Mouse (Mus musculus) thymus, adult 18-20 months (tissue): ENCODE data around the gene Ppp1r16b.

ENCODE experiments used
- DNase-seq, 2 experiments: peaks; one replicate each; pipeline ENCODE4 v3.0.0; 2022; ENCODE audit warnings: mixed read lengths in 2 of 2

Ppp1r16b gene

DNA sequence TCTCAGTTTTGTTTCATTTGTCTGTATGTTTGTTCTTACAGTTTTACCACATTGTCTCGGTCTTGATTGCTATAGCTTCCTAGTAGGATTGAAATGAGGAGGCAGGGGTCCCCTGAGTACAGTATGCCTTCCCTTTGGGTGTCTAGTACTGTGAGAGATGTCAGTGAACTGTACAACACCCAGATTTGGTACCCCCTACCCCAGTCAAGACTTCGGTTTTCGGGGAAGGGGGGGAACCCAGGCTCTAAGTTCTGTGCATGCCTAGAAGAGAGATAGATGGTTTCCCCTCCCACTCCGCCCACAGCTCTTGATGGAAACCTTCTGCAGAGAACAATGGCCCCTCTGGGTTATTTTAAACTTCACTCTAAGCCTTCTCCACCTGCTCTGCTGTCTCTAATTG is at the start of gene Ppp1r16b:
Ppp1r16b (plus strand) TSS at position 301 of the 400 bp plus-strand sequence.
- DNase-seq: no peak

GRCm38 (mm10) chr2:158615702-158616101 is 49.5 kb upstream of the Ppp1r16b start:
- no peak for DNase-seq

DNA sequence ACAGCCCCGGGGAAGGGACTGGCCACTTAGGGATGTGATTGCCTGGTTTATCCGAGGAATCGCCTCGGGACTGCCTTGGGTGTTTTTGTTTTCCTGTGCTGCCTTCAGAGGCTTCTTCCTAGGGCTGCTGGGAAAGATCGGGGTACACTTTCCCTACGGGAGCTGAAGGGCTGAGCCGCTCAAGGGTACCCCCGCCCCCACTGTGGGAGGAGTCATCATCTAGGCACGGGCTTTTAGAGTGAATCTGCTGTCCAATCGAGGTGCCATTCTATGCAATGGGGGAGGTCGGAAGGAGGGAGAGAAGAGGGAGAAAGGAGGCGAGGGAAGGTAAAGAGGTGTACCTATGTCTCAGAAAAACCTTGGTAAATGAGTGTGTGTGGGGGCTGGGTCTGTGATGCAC is 48.9 kb upstream of the Ppp1r16b start:
- no peak for DNase-seq

GRCm38 (mm10) chr2:158616790-158617189 is 48.4 kb upstream of the Ppp1r16b start:
- DNase-seq: no peak

DNA sequence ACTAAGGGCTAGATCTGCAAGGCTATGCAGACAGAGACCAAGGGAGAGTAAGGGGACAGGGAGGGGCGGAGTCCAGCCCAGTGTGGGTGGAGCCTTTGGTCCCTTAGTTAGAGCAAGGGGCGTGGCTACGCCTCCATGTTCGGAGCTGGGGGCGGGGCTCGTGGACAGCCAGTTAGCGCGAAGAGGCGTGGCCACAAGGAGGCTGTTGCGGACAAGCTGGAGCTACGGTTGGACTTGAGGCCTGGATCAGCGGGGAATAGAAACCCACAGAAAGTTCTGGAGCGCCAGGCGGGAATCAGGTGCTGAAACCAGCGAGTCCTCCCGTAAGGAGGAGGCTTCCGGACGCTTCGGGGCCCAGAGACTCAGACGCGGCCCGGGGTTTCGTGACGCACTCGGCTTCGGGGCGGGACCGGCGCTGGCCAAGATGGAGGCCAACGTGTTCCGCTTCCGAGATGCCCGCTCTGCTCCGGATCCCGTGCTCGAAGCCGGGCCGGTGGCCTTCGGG is 40.4 kb upstream of the Ppp1r16b start, which contains the start of gene Actr5:
Actr5 (plus strand) TSS at position 171 of the 505 bp plus-strand sequence.
- DNase-seq: peak; percentile 84 to 87

DNA sequence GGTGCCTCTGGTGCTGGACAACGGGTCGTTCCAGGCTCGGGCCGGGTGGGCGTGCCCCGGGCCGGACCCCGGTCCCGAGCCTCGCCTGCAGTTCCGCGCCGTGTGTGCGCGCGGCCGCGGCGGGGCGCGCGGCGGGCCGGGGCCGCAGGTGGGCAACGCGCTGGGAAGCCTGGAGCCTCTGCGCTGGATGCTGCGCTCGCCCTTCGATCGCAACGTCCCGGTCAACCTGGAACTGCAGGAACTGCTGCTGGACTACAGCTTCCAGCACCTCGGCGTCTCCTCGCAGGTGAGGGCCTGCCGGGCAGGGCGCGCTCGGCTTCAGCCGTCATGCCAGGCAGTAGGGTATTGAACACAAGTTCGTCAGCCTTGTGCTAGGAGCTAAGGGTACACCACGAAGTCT is 40.0 kb upstream of the Ppp1r16b start:
- no peak for DNase-seq

DNA sequence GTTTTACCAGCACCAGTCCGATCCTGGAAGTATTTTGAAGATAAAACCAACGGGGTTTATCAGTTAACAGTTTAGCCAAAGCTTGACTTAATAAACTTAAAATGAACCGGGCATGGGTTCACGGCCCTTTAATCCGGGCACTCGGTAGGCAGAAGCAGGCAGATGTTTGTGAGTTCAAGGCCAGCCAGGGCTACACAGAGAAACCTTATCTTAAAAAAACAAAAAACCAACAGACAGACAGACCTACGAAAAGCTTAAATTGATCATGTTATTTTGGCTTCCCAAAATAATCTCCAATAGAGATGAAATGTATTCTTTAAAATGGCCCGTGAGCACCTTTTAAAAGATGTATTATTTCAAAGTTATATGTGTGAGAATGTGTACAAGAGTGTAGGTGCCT is 39.5 kb upstream of the Ppp1r16b start:
- DNase-seq: no peak

GRCm38 (mm10) chr2:158628858-158629257 is 36.3 kb upstream of the Ppp1r16b start:
- DNase-seq: no peak

GRCm38 (mm10) chr2:158629414-158629813 is 35.8 kb upstream of the Ppp1r16b start:
- no peak for DNase-seq

DNA sequence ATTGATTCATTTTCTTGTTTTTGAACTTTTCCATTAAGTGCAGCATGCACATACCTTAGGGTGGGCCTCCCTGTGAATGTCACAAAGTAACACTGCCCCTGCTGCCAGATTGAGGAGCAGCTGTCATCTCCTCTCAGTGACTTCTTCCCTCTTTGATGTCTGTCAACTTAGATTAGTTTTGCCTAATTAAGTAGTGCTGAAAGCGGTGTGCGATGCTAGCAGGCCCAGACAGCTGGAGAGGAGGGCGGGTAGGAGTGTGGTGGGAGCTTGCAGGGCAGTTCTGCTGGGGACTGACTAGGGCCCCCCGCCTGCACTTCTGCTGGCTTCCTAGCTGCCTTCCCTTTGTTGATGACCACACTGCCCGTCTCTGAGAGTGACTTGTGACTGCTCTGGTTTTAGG is 33.3 kb upstream of the Ppp1r16b start:
- DNase-seq: no peak

GRCm38 (mm10) chr2:158641869-158642268 is 23.3 kb upstream of the Ppp1r16b start:
- DNase-seq: peak in 1 of 2 experiments; percentile 45

DNA sequence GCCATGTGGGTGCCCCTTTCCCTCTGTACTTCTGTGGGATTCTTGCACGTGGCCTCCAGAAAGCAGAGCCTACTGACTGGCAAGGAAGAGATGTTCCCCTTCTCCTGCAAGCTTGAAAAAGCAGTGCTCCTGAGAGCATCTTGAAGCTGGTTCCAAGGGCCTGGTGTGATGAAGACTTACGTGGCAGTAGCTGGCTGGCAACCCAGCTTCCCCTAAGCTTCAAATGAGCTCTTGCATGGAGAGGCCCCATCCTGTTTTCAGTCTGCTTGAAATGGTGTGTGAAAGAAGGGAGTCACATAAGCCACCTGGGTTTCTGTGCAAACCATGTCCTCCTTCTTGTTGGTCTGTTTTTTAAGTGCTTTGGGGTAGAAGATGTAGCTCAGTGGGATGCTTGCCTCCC is 22.6 kb upstream of the Ppp1r16b start:
- no peak for DNase-seq

DNA sequence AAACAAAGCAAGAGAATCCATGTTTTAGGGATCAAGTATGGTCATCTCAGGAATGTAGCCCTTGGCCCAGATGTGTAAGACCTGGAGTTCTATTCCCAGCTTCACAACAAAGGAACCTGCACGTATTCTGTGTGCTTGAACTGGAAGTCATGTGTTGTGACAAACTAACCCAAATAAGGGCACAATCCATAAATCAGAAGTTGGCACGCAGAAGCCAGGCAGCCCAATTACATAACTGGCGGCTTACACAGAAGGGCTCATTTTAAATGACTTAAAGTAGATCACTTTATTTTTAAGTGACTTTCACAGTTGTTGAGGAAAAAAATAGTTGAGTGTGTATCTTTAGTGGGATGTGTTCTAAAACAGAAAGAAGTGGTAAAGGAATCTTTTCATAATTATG is 21.4 kb upstream of the Ppp1r16b start:
- no peak for DNase-seq

DNA sequence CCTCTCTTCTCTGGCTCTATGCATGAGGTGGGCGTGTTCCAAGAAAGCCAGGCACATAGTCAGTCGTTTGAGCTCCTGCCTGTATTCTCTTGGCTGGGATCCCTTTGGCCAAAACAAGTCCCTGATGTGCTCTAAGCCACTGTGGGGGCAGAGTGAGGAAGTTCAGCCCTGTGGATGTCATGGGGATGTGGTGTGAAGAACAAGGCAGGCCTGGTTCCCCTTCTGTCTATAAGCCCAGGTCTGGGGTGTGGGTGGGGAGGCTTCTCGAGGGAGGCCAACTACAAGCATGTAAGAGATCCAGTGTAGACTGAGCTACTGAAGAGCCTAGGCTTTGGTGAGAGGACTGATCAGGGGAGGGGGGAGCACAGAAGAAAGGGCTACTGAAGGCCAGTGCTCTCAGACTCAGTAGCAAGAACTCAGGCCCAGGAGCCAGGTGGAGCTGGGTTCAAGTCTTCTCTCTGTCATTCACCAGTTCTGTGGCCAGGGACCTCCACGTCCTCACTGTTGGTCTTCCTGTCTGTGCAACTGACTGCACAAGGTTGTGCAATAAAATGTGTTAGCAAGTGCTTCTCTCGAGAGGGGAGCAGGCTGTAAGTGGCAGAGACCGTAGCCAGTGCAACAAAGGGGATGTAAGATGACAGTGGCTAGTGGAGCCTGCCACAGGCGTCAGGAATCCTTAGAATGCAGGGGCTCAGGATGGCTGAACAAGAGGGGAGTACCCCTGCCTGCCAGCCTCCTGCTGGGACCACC is 13.9 kb upstream of the Ppp1r16b start:
- no peak for DNase-seq

DNA sequence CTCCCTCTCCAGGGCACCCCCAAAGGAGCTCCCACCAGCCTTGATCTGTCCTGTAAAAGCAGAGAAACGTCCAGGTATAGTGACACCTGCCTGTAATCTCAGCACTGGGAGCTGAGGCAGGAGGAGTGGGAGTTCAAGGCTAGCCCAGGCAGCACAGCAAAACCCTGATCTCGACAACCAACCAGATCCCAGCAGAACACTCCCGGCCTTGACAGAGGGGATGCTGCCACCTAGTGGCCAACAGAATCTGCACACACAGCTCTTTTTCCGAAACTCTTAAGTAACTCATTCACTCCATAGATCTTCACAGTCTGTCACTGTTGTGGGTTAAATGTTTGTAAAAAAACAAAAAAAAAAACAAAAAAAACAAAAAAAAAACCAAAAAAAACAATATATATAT is 12.2 kb upstream of the Ppp1r16b start:
- peak; percentile 48 to 51 for DNase-seq

- no peak for DNase-seq
These were observed 10.5 kb upstream of the Ppp1r16b start for GRCm38 (mm10) chr2:158654717-158655116.

- DNase-seq: no peak
These were observed 9.4 kb upstream of the Ppp1r16b start for GRCm38 (mm10) chr2:158655806-158656205.

DNA sequence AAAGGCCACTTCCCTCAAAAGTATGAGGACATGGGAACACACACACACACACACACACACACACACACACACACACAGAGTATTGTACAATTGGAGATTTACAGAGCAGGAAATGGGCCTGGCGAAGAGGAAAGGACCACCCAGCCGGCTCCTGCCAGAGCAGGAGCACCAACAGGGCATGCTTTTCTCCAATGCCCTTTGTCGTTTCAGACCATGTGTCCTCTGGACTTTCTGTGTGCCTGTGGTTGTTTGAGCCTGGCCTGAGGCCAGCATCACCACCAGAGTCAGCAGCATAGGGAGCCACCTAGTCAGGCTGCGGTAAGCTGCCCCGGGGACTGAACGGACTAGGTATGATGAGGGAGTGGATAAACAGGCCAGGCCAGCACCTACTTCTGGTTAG is 6.4 kb upstream of the Ppp1r16b start:
- DNase-seq: no peak

- no peak for DNase-seq
These were observed 5.9 kb upstream of the Ppp1r16b start for GRCm38 (mm10) chr2:158659346-158659745.

DNA sequence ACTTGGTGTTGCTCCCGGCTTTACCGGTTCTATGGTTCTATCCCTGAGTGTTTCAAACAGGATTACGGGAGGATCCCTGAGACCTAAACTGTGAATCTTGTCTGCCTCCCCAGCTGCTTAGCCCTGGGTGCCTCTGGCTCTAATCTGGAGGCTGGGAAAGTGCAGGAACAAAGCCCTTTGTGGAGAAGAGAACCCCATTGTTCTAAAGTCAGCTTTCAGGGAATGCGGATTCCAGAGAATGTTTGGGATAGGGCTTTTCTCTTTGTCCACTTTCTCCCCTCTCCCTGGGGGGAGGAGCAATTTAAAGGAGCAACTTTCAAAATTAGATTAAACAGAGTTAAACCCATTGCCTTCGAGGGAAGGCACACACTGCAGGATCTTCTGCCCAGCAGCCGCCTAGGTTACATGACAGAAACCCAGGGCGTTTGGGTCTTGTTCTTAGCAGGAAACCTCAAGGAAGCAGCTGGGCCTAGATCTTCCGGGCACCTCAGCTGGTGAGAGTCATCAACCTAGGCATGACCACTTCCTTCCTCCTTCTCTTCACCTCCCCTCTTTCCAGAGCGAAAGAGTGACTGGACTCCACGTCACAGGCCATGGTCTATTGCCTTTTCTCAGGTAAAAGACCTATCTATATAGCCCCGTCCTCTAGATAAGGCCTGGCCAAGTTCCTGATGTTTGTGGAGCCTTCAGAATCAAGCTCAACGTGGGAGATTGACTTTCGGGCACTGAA is 1.0 kb downstream of the Ppp1r16b start:
- DNase-seq: peak; percentile 49 to 79

GRCm38 (mm10) chr2:158667022-158667670 is 1.9 kb downstream of the Ppp1r16b start:
- DNase-seq: peak; percentile 78 to 85

- DNase-seq: peak; percentile 56 to 69
These were observed 2.7 kb downstream of the Ppp1r16b start for GRCm38 (mm10) chr2:158667671-158668432.
